15 mouse cellular contexts compared by ENCODE assay signal in genomic region chr11:108038989-108039388, GRCm38 (mm10).
DNase-seq lines count a peak whose midpoint lies in the region; ATAC-seq and TF ChIP-seq lines count a peak whose summit lies in the region.
"Had no signal": no experiment of that assay in that cellular context is flagged by ENCODE, and none has a peak within 500 bp of the region (broad histone marks: within the 10 kb centered on the region; RNA-seq: fewer than 3 reads in every experiment).

No protein-coding gene starts in this region.

- H3K27ac ChIP-seq in kidney, embryonic 14.5 days (ENCODE audit: low read depth, low read length), result no peak overlapping the region
- H3K27ac ChIP-seq: embryonic facial prominence, embryonic 15.5 days had no signal

- no peak for DNase-seq in kidney, adult 18-20 months
- peak; percentile 58 to 62 for DNase-seq in right cerebral cortex, adult 2 months (ENCODE audit: low spot score in 2 of 2)
- no peak for DNase-seq in right cerebral cortex, postnatal 14 days
- DNase-seq in gastrocnemius, postnatal 36 days, result no peak
- DNase-seq: cerebellum, adult 8-10 months; gastrocnemius, postnatal 10 days; heart, postnatal 4 days; kidney, postnatal 10 days; lung, postnatal 14 days had no signal

- H3K79me2 ChIP-seq in myocyte (ENCODE audit: control insufficient read depth, insufficient read depth), result no peaks in the 10 kb centered on the region

- WGBS in kidney, embryonic 14.5 days, result 33% methylated on average over 12 of the region's 12 CpGs

- intact Hi-C loops in gastrocnemius, postnatal 36 days (cut with DNase I), result no loop called here

- no peak for TF ChIP-seq POLR2A in myocyte (IDR thresholded peaks at IDR 0.05; ENCODE audit: insufficient read length, low read depth)

- H3K4me3 ChIP-seq in kidney, embryonic 14.5 days (ENCODE audit: low read length), result no peak overlapping the region
- H3K4me3 ChIP-seq in myocyte, result no peak overlapping the region
- H3K4me3 ChIP-seq: embryonic facial prominence, embryonic 15.5 days had no signal

- no peaks in the 10 kb centered on the region for H3K9me3 ChIP-seq in kidney, embryonic 14.5 days (ENCODE audit: control insufficient read depth, low read length)
- H3K9me3 ChIP-seq: embryonic facial prominence, embryonic 15.5 days had no signal

- H3K9ac ChIP-seq in kidney, embryonic 14.5 days (ENCODE audit: low read depth, low read length), result no peak overlapping the region
- H3K9ac ChIP-seq: embryonic facial prominence, embryonic 15.5 days had no signal

- no peak overlapping the region for H3K4me2 ChIP-seq in kidney, embryonic 14.5 days (replicated peaks; ENCODE audit: low read depth, low read length)
- H3K4me2 ChIP-seq in myocyte (ENCODE audit: low read depth), result peak overlapping the region; percentile 13
- H3K4me2 ChIP-seq: embryonic facial prominence, embryonic 15.5 days; heart, embryonic 11.5 days had no signal

- ATAC-seq in kidney, embryonic 14.5 days (ENCODE audit: low FRiP score, low TSS enrichment), result 0 out of 2 replicates have a peak, but pooled peaks have one; percentile 43
- peak; percentile 46 for ATAC-seq in activated CD4-positive, CD25-positive, alpha-beta regulatory T cell, adult 4 months
- ATAC-seq: forebrain, embryonic 14.5 days had no signal

- no peaks in the 10 kb centered on the region for H3K36me3 ChIP-seq in kidney, embryonic 14.5 days (ENCODE audit: control insufficient read depth, insufficient read depth, low read length)
- no peaks in the 10 kb centered on the region for H3K36me3 ChIP-seq in myocyte (ENCODE audit: control insufficient read depth, insufficient read depth)
- H3K36me3 ChIP-seq: embryonic facial prominence, embryonic 15.5 days had no signal

- H3ac ChIP-seq in myocyte (ENCODE audit: control insufficient read depth, insufficient read length), result no peak overlapping the region

- H3K27me3 ChIP-seq in kidney, embryonic 14.5 days (ENCODE audit: control insufficient read depth, insufficient read depth, low read length), result no peaks in the 10 kb centered on the region
- H3K27me3 ChIP-seq in myocyte (ENCODE audit: control insufficient read depth, insufficient read depth, insufficient read length), result no peaks in the 10 kb centered on the region
- H3K27me3 ChIP-seq: embryonic facial prominence, embryonic 15.5 days had no signal

- 0 out of 2 replicates have a peak, but pooled peaks cover 10% of the 10 kb centered on the region for H3K4me1 ChIP-seq in kidney, embryonic 14.5 days (ENCODE audit: control insufficient read depth, insufficient read depth, low read length)

TF ChIP-seq in myocyte, 11 proteins besides CTCF, POLR2A, EP300 and RAD21:
- TF ChIP-seq POLR2AphosphoS2 (IDR thresholded peaks at IDR 0.05; ENCODE audit: insufficient read length, low read depth) (no peak), MYOG (IDR thresholded peaks at IDR 0.05; ENCODE audit: control insufficient read depth in 1 of 3, insufficient read depth in 1 of 3, insufficient read length in 2 of 3, low read depth in 2 of 3) (no peak), MYOD1 (IDR thresholded peaks at IDR 0.05; ENCODE audit: control insufficient read depth in 1 of 3, insufficient read length in 2 of 3, low read depth in 2 of 3) (no peak), CEBPB (IDR thresholded peaks at IDR 0.05; ENCODE audit: insufficient read depth, poor library complexity, severe bottlenecking) (no peak), TCF3 (IDR thresholded peaks at IDR 0.05; ENCODE audit: insufficient read length, low read depth) (no peak), MAX (IDR thresholded peaks at IDR 0.05; ENCODE audit: low read depth) (no peak), TCF12 (IDR thresholded peaks at IDR 0.05; ENCODE audit: insufficient read depth, poor library complexity, severe bottlenecking) (no peak), REST (IDR thresholded peaks at IDR 0.05; ENCODE audit: insufficient read depth, insufficient read length) (no peak), SRF (IDR thresholded peaks at IDR 0.05; ENCODE audit: control insufficient read depth, insufficient read length, low read depth) (no peak), E2F4 (IDR thresholded peaks at IDR 0.05; ENCODE audit: insufficient read depth) (no peak)
TF ChIP-seq in myocyte: peak in this region for 0.

Comparison
In these comparisons a context has a peak if more than half of its experiments do, and no peak if none do; other contexts are left out.
1. DNase-seq: peak in right cerebral cortex, adult 2 months (2 of 2); none in kidney, adult 18-20 months (single experiment), right cerebral cortex, postnatal 14 days (single experiment) and gastrocnemius, postnatal 36 days (0 of 2).